Mouse (Mus musculus): Measurements from ENCODE around the gene Gpr12. TPM values are rescaled to one million over a fixed set of nuclear protein-coding genes. Genes with fewer than 3 reads are reported as not detected.
A peak's percentile ranks its signal among the peaks of the same experiment; 100 is the strongest.
"Not testable (repeated sequence)": the region's sequence is repeated elsewhere in the genome, so short reads cannot be mapped to it uniquely, and the experiment has no call there.

The Gpr12 gene
- polyA plus RNA-seq, 1 experiment from 2014 or later = 0.11 TPM

DNA sequence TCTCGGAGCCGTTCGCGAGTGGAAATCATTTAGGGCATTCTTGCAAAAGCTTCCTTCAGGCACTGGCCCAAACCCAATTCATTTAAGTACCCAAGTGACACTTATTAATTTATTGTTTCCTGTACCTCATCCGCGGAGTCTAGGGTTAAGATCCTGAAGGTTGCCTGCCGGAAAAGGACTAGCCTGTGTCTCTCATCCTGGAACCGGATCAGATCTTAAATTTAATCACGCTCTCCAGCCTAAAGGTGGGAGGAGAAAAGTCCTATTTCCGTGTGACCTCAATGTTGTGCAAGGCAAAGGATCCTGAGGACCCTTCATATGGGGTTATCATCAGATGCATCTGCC, 240 bp upstream of the Gpr12 start:
- no peaks in the 10 kb centered on the region for H3K9me3 ChIP-seq (replicated peaks)
- H3K4me3 ChIP-seq (replicated peaks) = peak overlapping the region; percentile 49
- H3K4me1 ChIP-seq = peaks cover 17% of the 10 kb centered on the region
- H3K36me3 ChIP-seq = no peaks in the 10 kb centered on the region
- WGBS = 5% methylated on average over 10 of the region's 10 CpGs
- H3K27me3 ChIP-seq = peaks cover 48% of the 10 kb centered on the region
- peak overlapping the region; percentile 96 for H3K4me2 ChIP-seq (replicated peaks)
- ATAC-seq (ENCODE audit: insufficient number of reproducible peaks, low FRiP score, low TSS enrichment, low read depth) = no peak
- H3K27ac ChIP-seq (replicated peaks) = no peak overlapping the region
- no peak overlapping the region for H3K9ac ChIP-seq

DNA sequence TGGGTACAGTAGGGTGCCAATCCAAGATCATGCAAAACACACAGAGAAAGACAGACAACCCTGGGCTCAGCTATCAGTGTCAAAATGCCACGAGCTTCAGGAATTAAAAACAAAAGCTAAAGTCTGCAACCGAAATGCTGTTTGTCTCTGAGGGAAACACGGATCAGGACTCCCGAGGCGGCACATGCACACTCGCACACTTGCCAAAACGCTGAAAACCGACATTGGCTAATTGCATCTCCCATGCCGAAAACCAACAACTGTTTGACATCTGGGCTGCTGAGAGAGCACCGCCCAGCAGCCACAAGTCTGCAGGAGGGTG, 922 bp downstream of the Gpr12 start:
- Histone ChIP-seq H3K9me3 (replicated peaks) (no peaks in the 10 kb centered on the region), H3K4me1 (peaks cover 17% of the 10 kb centered on the region), H3K27ac (replicated peaks) (no peak overlapping the region), H3K36me3 (no peaks in the 10 kb centered on the region), H3K4me2 (replicated peaks) (peak overlapping the region; percentile 96), H3K4me3 (replicated peaks) (peak overlapping the region; percentile 49), H3K9ac (no peak overlapping the region), H3K27me3 (peaks cover 48% of the 10 kb centered on the region)
- no peak for ATAC-seq (ENCODE audit: insufficient number of reproducible peaks, low FRiP score, low TSS enrichment, low read depth)
- WGBS = 5% methylated on average over 10 of the region's 10 CpGs

DNA sequence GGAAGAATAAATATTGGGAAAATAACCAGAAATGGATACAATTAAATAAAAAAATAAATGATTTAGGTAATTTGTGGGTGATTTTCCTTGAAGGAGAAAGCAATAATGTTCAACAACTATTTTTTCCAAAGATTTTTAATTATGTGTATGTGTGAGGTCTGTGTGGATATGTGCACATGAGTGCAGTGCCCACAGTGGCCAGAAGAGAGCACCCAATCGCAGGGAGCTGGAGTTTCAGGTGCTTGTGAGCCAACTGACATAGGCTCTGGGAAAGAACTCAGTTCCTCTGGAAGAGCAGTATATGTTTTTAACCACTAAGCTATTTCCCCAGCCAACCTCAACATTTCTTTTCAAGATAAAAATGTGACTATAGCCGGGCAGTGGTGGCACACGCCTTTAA, 8.4 kb downstream of the Gpr12 start:
- no peak overlapping the region for H3K9ac ChIP-seq
- 88% methylated on average over 3 of the region's 3 CpGs for WGBS

DNA sequence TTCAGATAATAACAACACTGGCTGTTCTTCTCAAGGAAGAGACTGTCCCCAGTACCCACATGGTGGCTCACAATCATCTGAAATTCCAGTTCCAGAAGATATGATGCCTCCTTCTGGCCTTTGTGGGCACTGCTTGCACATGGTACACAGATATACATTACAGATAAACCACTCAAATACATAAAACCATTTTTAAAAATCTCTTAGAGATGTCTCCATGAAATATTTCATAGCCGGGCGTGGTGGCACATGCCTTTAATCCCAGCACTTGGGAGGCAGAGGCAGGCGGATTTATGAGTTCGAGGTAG, 12.3 kb downstream of the Gpr12 start:
- not testable (repeated sequence) for H3K27ac ChIP-seq (replicated peaks); H3K9me3 ChIP-seq (replicated peaks); H3K4me3 ChIP-seq (replicated peaks); H3K4me2 ChIP-seq (replicated peaks); H3K36me3 ChIP-seq; H3K27me3 ChIP-seq; ATAC-seq (ENCODE audit: insufficient number of reproducible peaks, low FRiP score, low TSS enrichment, low read depth); H3K4me1 ChIP-seq; H3K9ac ChIP-seq
- WGBS = 92% methylated on average over 4 of the region's 4 CpGs

More for the DNA sequence above, 8.4 kb downstream of the Gpr12 start:
- ATAC-seq (ENCODE audit: insufficient number of reproducible peaks, low FRiP score, low TSS enrichment, low read depth) = no peak
- H3K27me3 ChIP-seq = 0 out of 2 replicates have a peak, but pooled peaks cover 4% of the 10 kb centered on the region
- no peaks in the 10 kb centered on the region for H3K4me1 ChIP-seq
- no peak overlapping the region for H3K4me3 ChIP-seq (replicated peaks)
- H3K9me3 ChIP-seq (replicated peaks) = no peaks in the 10 kb centered on the region
- H3K4me2 ChIP-seq (replicated peaks) = no peak overlapping the region
- H3K36me3 ChIP-seq = no peaks in the 10 kb centered on the region
- no peak overlapping the region for H3K27ac ChIP-seq (replicated peaks)

DNA sequence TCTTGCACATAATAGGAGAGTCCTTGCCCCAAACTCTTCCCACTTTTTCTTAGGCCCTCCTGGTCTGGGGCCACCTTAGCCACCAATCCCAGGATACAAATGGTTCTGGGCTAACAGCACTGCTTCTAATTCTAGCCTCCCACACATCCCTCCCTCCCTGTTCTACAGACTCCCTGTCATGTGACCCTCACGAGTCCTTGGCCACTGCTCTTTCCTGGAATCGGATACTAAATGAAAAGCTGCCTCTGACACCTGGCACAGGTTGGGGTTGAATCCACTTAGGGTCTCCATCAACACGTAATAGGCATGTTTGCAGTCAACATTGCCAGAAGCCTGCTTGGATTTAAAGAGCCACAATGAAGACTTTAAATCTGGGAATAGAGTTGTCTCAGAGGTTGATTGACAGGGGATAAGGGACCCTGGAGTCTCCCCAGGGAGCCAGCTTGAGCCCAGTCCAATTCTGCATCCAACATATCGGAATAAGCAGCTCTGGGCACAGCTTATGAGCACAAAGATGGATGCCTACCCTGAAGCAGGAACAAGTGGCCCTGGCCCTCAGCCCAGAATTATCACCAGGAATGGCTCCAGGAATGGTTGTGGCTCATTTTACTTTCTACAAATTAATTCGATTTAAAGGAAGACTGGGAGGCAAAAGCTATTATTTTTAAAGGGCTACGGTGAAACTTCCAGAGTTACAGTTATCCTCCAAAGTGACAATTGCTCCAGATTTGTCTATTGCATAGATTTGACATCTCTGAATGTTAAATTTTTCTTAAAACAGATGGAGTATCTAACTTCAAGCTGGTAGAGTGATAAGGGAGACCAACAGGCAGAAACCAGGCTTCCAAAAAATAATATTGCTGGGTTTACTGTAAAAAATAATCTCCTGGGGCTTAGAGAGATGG, 13.0 kb downstream of the Gpr12 start:
- 51% methylated on average over 6 of the region's 6 CpGs for WGBS
- H3K9ac ChIP-seq; H3K4me3 ChIP-seq (replicated peaks); ATAC-seq (ENCODE audit: insufficient number of reproducible peaks, low FRiP score, low TSS enrichment, low read depth); H3K9me3 ChIP-seq (replicated peaks); H3K27ac ChIP-seq (replicated peaks); H3K4me2 ChIP-seq (replicated peaks); H3K27me3 ChIP-seq; H3K36me3 ChIP-seq; H3K4me1 ChIP-seq: not testable (repeated sequence)

DNA sequence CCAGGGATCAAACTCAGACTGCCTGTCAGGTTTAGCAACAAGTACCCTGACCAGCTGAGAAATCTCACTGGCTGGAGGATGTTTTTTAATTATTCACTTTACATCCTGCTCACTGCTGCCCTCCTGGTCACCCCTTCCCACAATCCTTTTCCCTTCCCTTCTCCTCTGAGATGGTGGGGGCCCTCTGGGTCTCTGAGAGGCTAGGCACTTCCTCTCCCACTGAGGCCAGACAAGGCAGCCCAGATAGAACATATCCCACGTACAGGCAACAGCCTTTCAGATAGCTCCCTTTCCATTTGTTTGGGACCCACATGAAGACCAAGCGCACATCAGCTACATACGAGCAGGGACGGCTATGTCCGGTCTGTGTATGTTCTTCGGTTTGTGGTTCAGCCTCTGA, 14.9 kb downstream of the Gpr12 start:
- WGBS = 86% methylated on average over 6 of the region's 6 CpGs
- not testable (repeated sequence) for H3K9ac ChIP-seq; H3K4me2 ChIP-seq (replicated peaks)

DNA sequence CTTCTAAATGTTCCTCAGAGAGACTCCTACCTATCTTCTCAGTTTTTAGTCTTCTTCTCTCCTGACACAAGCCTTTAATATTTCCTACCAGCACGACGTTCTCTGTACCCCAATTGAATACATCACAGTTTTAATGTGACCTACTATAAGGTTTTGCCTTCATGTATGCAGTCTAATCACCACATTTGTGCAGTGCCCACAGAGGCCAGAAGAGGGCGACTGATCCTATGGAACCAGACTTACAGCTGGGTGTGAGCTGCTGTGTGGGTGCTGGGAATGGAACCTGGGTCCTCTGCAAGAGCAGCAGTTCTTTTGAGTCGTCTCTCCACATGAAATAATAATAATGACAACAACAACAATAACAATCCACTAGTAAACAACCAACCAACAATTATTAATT, 18.0 kb downstream of the Gpr12 start:
- WGBS = 58% methylated on average over 4 of the region's 4 CpGs
- H3K9ac ChIP-seq = no peak overlapping the region
- no peaks in the 10 kb centered on the region for H3K4me1 ChIP-seq
- H3K4me3 ChIP-seq (replicated peaks) = no peak overlapping the region
- no peaks in the 10 kb centered on the region for H3K9me3 ChIP-seq (replicated peaks)
- H3K4me2 ChIP-seq (replicated peaks) = no peak overlapping the region
- H3K27ac ChIP-seq (replicated peaks) = no peak overlapping the region
- no peaks in the 10 kb centered on the region for H3K36me3 ChIP-seq
- H3K27me3 ChIP-seq = no peaks in the 10 kb centered on the region
- no peak for ATAC-seq (ENCODE audit: insufficient number of reproducible peaks, low FRiP score, low TSS enrichment, low read depth)

More for the DNA sequence above, 14.9 kb downstream of the Gpr12 start:
- ATAC-seq (ENCODE audit: insufficient number of reproducible peaks, low FRiP score, low TSS enrichment, low read depth); H3K9me3 ChIP-seq (replicated peaks); H3K4me3 ChIP-seq (replicated peaks); H3K4me1 ChIP-seq; H3K36me3 ChIP-seq; H3K27ac ChIP-seq (replicated peaks); H3K27me3 ChIP-seq: not testable (repeated sequence)

DNA sequence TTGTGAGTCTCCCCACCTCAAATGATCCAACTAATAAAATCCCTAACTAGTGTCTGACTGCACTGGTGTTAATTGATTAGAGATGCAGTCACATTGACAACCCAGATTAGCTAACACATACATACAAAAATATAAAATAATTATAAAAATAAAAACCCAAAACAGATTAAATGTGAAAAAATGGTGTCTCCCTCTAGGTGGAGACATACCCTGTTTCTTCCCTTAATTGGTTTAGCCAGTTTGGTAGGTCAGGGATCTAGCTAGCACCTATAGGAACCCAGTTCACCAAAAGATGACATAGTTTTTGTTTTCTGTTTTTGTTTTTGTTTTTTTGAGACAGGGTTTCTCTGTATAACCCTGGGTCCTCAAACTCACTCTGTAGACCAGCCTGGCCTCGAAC, 20.8 kb downstream of the Gpr12 start:
- Histone ChIP-seq H3K4me3 (replicated peaks) (no peak overlapping the region), H3K4me1 (no peaks in the 10 kb centered on the region), H3K27ac (replicated peaks) (no peak overlapping the region), H3K4me2 (replicated peaks) (no peak overlapping the region), H3K36me3 (no peaks in the 10 kb centered on the region), H3K9ac (no peak overlapping the region), H3K9me3 (replicated peaks) (no peaks in the 10 kb centered on the region), H3K27me3 (no peaks in the 10 kb centered on the region)
- WGBS = 78% methylated on average over 1 of the region's 1 CpGs
- ATAC-seq (ENCODE audit: insufficient number of reproducible peaks, low FRiP score, low TSS enrichment, low read depth) = no peak

DNA sequence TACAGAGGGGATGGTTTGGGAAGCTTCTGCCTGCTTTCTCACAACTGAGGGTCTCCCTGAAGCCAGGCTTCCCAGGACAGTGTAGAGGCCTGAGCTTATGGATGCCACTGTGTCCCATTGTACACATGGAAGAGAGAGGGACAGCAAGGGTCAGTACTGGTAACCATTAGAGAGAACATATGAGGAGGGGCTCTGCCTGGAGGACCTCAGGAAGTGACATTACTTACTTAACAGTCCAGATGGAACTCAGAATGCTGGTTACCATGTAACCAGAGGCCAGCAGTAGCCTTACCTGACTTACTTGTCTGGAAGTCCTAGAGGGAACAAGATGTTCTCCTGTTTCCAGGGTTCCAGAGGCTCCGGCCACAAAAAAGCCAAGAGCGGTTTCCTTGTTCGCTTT, 29.2 kb downstream of the Gpr12 start, which contains the start of gene Gm3415:
Gene Gm3415, plus strand, starts transcription at position 301 of the 400 bp plus-strand sequence.
- H3K27ac ChIP-seq (replicated peaks); H3K4me1 ChIP-seq; ATAC-seq (ENCODE audit: insufficient number of reproducible peaks, low FRiP score, low TSS enrichment, low read depth); H3K9ac ChIP-seq; H3K9me3 ChIP-seq (replicated peaks); H3K4me3 ChIP-seq (replicated peaks); H3K4me2 ChIP-seq (replicated peaks); H3K36me3 ChIP-seq; H3K27me3 ChIP-seq: not testable (repeated sequence)
- WGBS = no CpG with 5 or more reads among the region's 3 CpGs

DNA sequence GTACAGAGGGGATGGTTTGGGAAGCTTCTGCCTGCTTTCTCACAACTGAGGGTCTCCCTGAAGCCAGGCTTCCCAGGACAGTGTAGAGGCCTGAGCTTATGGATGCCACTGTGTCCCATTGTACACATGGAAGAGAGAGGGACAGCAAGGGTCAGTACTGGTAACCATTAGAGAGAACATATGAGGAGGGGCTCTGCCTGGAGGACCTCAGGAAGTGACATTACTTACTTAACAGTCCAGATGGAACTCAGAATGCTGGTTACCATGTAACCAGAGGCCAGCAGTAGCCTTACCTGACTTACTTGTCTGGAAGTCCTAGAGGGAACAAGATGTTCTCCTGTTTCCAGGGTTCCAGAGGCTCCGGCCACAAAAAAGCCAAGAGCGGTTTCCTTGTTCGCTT, 47.7 kb downstream of the Gpr12 start, which contains the start of gene Gm3409:
Gene Gm3409, plus strand, starts transcription at position 301 of the 400 bp plus-strand sequence.
- H3K27me3 ChIP-seq = not testable (repeated sequence)
- WGBS = no CpG with 5 or more reads among the region's 3 CpGs

More for the DNA sequence above, 47.7 kb downstream of the Gpr12 start, which contains the start of gene Gm3409:
- H3K4me3 ChIP-seq (replicated peaks); ATAC-seq (ENCODE audit: insufficient number of reproducible peaks, low FRiP score, low TSS enrichment, low read depth); H3K9ac ChIP-seq; H3K36me3 ChIP-seq; H3K4me1 ChIP-seq; H3K4me2 ChIP-seq (replicated peaks); H3K9me3 ChIP-seq (replicated peaks); H3K27ac ChIP-seq (replicated peaks): not testable (repeated sequence)
